Mouse (Mus musculus): ENCODE data around the gene Gpnmb. TPM values are rescaled to one million over a fixed set of nuclear protein-coding genes. Genes with fewer than 3 reads are reported as not detected.

The Gpnmb gene
- polyA plus RNA-seq, 2 experiments: 0.19 to 0.38 TPM

GRCm38 (mm10) chr6:49021141-49022012 lies 15.0 kb upstream of the Gpnmb start:
- no peak overlapping the region for H3K9ac ChIP-seq (replicated peaks)
- H3K27ac ChIP-seq: no peak overlapping the region
- DNase-seq (ENCODE audit: low read depth in 3 of 3, low spot score in 3 of 3): no peak
- H3K4me3 ChIP-seq (ENCODE audit: insufficient read depth in 1 of 2, low read depth in 2 of 2, low read length in 2 of 2): no peak overlapping the region
- no peak for ATAC-seq (ENCODE audit: insufficient read depth)
- no peaks in the 10 kb centered on the region for H3K36me3 ChIP-seq (replicated peaks; ENCODE audit: control insufficient read depth, insufficient read depth, low read depth)
- H3K4me1 ChIP-seq (replicated peaks; ENCODE audit: control insufficient read depth in 2 of 2, insufficient read depth in 2 of 2, low read length in 1 of 2): no peaks in the 10 kb centered on the region; a peak in 1 of 4 replicates
- WGBS (ENCODE audit: insufficient replicate concordance): 53% methylated on average over 14 of the region's 14 CpGs
- no peak for TF ChIP-seq EP300 (IDR thresholded peaks at IDR 0.05; ENCODE audit: low read depth)
- no peak for TF ChIP-seq CTCF (IDR thresholded peaks at IDR 0.05; ENCODE audit: low read depth)
- no peak overlapping the region for H3K4me2 ChIP-seq (ENCODE audit: low read depth)
- H3K27me3 ChIP-seq (ENCODE audit: control insufficient read depth, insufficient read depth, low read length): no peaks in the 10 kb centered on the region
- H3K9me3 ChIP-seq (ENCODE audit: control insufficient read depth, low read length): no peaks in the 10 kb centered on the region

DNA sequence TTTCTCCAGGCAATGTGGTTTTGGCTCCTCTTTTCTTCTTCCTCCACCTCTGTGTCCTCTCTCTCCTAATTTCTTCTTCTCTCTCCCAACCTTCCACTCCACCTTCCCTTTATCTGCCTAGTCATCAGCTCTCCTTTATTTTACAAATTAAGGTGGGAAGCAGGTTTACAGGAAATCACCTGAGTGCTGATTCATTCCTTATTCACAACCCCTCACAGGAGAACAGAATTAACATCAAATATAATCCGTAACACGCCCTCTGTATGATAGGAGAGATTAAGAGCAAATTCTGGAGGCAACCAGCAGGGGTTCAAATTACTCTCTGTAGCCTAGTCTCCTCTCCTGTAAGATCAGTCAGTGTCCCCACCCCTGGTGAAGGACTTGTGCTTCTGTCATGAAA lies 14.0 kb upstream of the Gpnmb start:
- ATAC-seq (ENCODE audit: insufficient read depth): no peak
- Histone ChIP-seq H3K27me3 (ENCODE audit: control insufficient read depth, insufficient read depth, low read length) (no peaks in the 10 kb centered on the region), H3K27ac (no peak overlapping the region), H3K9me3 (ENCODE audit: control insufficient read depth, low read length) (no peaks in the 10 kb centered on the region), H3K4me2 (ENCODE audit: low read depth) (no peak overlapping the region), H3K36me3 (replicated peaks; ENCODE audit: control insufficient read depth, insufficient read depth, low read depth) (no peaks in the 10 kb centered on the region), H3K4me3 (ENCODE audit: insufficient read depth in 1 of 2, low read depth in 2 of 2, low read length in 2 of 2) (no peak overlapping the region), H3K9ac (replicated peaks) (no peak overlapping the region), H3K4me1 (replicated peaks; ENCODE audit: control insufficient read depth in 2 of 2, insufficient read depth in 2 of 2, low read length in 1 of 2) (no peaks in the 10 kb centered on the region)
- TF ChIP-seq EP300 (IDR thresholded peaks at IDR 0.05; ENCODE audit: low read depth) (no peak), CTCF (IDR thresholded peaks at IDR 0.05; ENCODE audit: low read depth) (no peak)
- 63% methylated on average over 2 of the region's 2 CpGs for WGBS (ENCODE audit: insufficient replicate concordance)
- no peak for DNase-seq (ENCODE audit: low read depth in 3 of 3, low spot score in 3 of 3)

- TF ChIP-seq EP300 (IDR thresholded peaks at IDR 0.05; ENCODE audit: low read depth) (no peak), CTCF (IDR thresholded peaks at IDR 0.05; ENCODE audit: low read depth) (no peak)
- Histone ChIP-seq H3K27ac (no peak overlapping the region), H3K4me3 (ENCODE audit: insufficient read depth in 1 of 2, low read depth in 2 of 2, low read length in 2 of 2) (no peak overlapping the region), H3K9me3 (ENCODE audit: control insufficient read depth, low read length) (no peaks in the 10 kb centered on the region), H3K36me3 (replicated peaks; ENCODE audit: control insufficient read depth, insufficient read depth, low read depth) (no peaks in the 10 kb centered on the region), H3K4me1 (replicated peaks; ENCODE audit: control insufficient read depth in 2 of 2, insufficient read depth in 2 of 2, low read length in 1 of 2) (no peaks in the 10 kb centered on the region), H3K4me2 (ENCODE audit: low read depth) (no peak overlapping the region), H3K27me3 (ENCODE audit: control insufficient read depth, insufficient read depth, low read length) (no peaks in the 10 kb centered on the region), H3K9ac (replicated peaks) (no peak overlapping the region)
- 60% methylated on average over 10 of the region's 10 CpGs for WGBS (ENCODE audit: insufficient replicate concordance)
- ATAC-seq (ENCODE audit: insufficient read depth) (no peak), DNase-seq (ENCODE audit: low read depth in 3 of 3, low spot score in 3 of 3) (no peak)
These were observed 13.0 kb upstream of the Gpnmb start for GRCm38 (mm10) chr6:49023315-49023714.

DNA sequence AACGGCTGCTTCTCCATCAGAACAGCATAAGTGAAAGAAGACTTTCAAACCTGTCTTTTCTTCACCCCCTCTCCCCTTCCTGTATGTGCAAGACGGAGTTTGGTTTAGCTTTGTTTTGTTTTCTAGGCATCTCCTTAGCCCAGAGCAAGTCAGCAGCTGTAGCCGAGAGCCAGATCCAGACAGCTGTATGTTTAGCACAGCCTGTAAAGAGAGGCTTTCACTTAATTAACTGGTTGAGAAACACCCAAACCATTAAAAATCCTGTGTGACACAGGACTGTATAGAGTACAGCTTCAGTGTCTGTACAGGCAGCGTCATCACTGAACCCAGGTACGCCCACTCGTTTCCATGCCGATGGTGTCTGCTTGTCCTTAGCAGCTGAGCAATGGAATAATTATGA lies 11.1 kb upstream of the Gpnmb start:
- WGBS (ENCODE audit: insufficient replicate concordance): 74% methylated on average over 7 of the region's 7 CpGs
- Histone ChIP-seq H3K27ac (no peak overlapping the region), H3K9ac (replicated peaks) (no peak overlapping the region), H3K4me1 (replicated peaks; ENCODE audit: control insufficient read depth in 2 of 2, insufficient read depth in 2 of 2, low read length in 1 of 2) (no peaks in the 10 kb centered on the region), H3K27me3 (ENCODE audit: control insufficient read depth, insufficient read depth, low read length) (no peaks in the 10 kb centered on the region), H3K4me2 (ENCODE audit: low read depth) (no peak overlapping the region), H3K4me3 (ENCODE audit: insufficient read depth in 1 of 2, low read depth in 2 of 2, low read length in 2 of 2) (no peak overlapping the region), H3K36me3 (replicated peaks; ENCODE audit: control insufficient read depth, insufficient read depth, low read depth) (no peaks in the 10 kb centered on the region), H3K9me3 (ENCODE audit: control insufficient read depth, low read length) (no peaks in the 10 kb centered on the region)
- no peak for DNase-seq (ENCODE audit: low read depth in 3 of 3, low spot score in 3 of 3)
- no peak for ATAC-seq (ENCODE audit: insufficient read depth)
- TF ChIP-seq CTCF (IDR thresholded peaks at IDR 0.05; ENCODE audit: low read depth) (no peak), EP300 (IDR thresholded peaks at IDR 0.05; ENCODE audit: low read depth) (no peak)

DNA sequence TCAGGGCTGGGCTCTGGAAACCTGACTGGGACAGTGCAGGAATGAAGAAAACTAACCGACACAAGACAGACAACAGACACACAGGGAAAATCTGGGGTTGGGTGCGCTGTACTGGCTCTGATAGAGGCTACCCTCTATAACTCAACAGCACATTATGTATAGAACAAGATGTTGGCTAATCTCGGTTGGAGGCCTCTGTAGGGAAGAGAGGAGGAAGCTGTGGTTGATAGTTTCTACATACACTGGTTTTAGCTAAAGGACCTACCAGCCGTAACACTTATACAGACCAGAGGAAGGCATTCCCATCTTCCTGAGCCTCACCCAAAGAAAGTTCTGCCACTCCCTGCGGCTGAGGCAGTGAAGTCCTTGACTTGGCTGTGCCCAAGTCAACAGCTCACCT lies 9.8 kb upstream of the Gpnmb start:
- TF ChIP-seq EP300 (IDR thresholded peaks at IDR 0.05; ENCODE audit: low read depth) (no peak), CTCF (IDR thresholded peaks at IDR 0.05; ENCODE audit: low read depth) (no peak)
- Histone ChIP-seq H3K9me3 (ENCODE audit: control insufficient read depth, low read length) (no peaks in the 10 kb centered on the region), H3K4me1 (replicated peaks; ENCODE audit: control insufficient read depth in 2 of 2, insufficient read depth in 2 of 2, low read length in 1 of 2) (no peaks in the 10 kb centered on the region), H3K4me2 (ENCODE audit: low read depth) (no peak overlapping the region), H3K36me3 (replicated peaks; ENCODE audit: control insufficient read depth, insufficient read depth, low read depth) (no peaks in the 10 kb centered on the region), H3K27me3 (ENCODE audit: control insufficient read depth, insufficient read depth, low read length) (no peaks in the 10 kb centered on the region), H3K9ac (replicated peaks) (no peak overlapping the region), H3K27ac (no peak overlapping the region), H3K4me3 (ENCODE audit: insufficient read depth in 1 of 2, low read depth in 2 of 2, low read length in 2 of 2) (no peak overlapping the region)
- ATAC-seq (ENCODE audit: insufficient read depth) (no peak), DNase-seq (ENCODE audit: low read depth in 3 of 3, low spot score in 3 of 3) (no peak)
- 26% methylated on average over 5 of the region's 5 CpGs for WGBS (ENCODE audit: insufficient replicate concordance)
